Mouse (Mus musculus): ENCODE measurements around the gene Gm11020. TPM values are rescaled to one million over a fixed set of nuclear protein-coding genes. Genes with fewer than 3 reads are reported as not detected.

The Gm11020 gene
- not detected for total RNA-seq (2023)

GRCm38 (mm10) chr8:104321267-104321666 is at the start of gene Gm11020:
Gene Gm11020, plus strand, starts transcription at chr8:104321567.

GRCm38 (mm10) chr8:104293081-104293480 is 28.3 kb upstream of the Gm11020 start, which contains the start of gene Cmtm2a:
Gene Cmtm2a, minus strand, starts transcription at chr8:104293181.

GRCm38 (mm10) chr8:104309441-104310155 is 11.8 kb upstream of the Gm11020 start, which contains the start of the genes Gm45711 and Cmtm1:
Gene Gm45711, minus strand, starts transcription at chr8:104310081.
Gene Cmtm1, minus strand, starts transcription at chr8:104310145.

GRCm38 (mm10) chr8:104321930-104322329 is 563 bp downstream of the Gm11020 start, which contains the start of gene Cmtm2b:
Gene Cmtm2b, plus strand, starts transcription at chr8:104322230.

GRCm38 (mm10) chr8:104339229-104339982 is 18.0 kb downstream of the Gm11020 start, which contains the start of gene Cmtm3:
Gene Cmtm3, plus strand, starts transcription at chr8:104339410.

Other genes with a start within 250 kb of the Gm11020 start
- 1 to 10 TPM in 1 of 2 experiments, under 1 TPM in 1; 0.42 to 1.0 TPM for gene Cdh5, start 219.9 kb upstream of the Gm11020 start, total RNA-seq (2023)
- not detected for gene Bean1, start 151.1 kb upstream of the Gm11020 start, total RNA-seq (2023)
- gene Tk2, start 73.0 kb upstream of the Gm11020 start, total RNA-seq (2023), result 10 to 100 TPM; 53.9 to 56.1 TPM
- 100 to 1,000 TPM in 1 of 2 experiments, 10 to 100 TPM in 1; 99.2 to 105 TPM for gene Cklf, start 70.7 kb upstream of the Gm11020 start, total RNA-seq (2023)
- gene Cmtm2a, start 28.4 kb upstream of the Gm11020 start, total RNA-seq (2023), result not detected
- gene Gm45711, start 11.5 kb upstream of the Gm11020 start, total RNA-seq (2023), result not detected
- gene Cmtm1, start 11.4 kb upstream of the Gm11020 start, total RNA-seq (2023), result not detected
- not detected for gene Cmtm2b, start 663 bp downstream of the Gm11020 start, total RNA-seq (2023)
- 10 to 100 TPM; 29.6 to 41.0 TPM for gene Cmtm3, start 17.8 kb downstream of the Gm11020 start, total RNA-seq (2023)
- under 1 TPM; 0.49 to 0.86 TPM for gene Cmtm4, start 74.2 kb downstream of the Gm11020 start, total RNA-seq (2023)
- 10 to 100 TPM; 45.2 to 65.7 TPM for gene Dync1li2, start 121.5 kb downstream of the Gm11020 start, total RNA-seq (2023)
- not detected for gene Terb1, start 188.3 kb downstream of the Gm11020 start, total RNA-seq (2023)
- 10 to 100 TPM; 11.6 to 13.2 TPM for gene Nae1, start 213.1 kb downstream of the Gm11020 start, total RNA-seq (2023)
- not detected for gene Car7, start 213.1 kb downstream of the Gm11020 start, total RNA-seq (2023)

All from neutrophil, adult 59 days (primary cell).